Mouse (Mus musculus): ENCODE measurements at regions not wholly inside any gene's neighbourhood (a gene's known extent, or its start where the extent isn't known, plus 50 kb on each side); places are given as distances from the start of the nearest gene placed in this dataset.

GRCm38 (mm10) chr1:177597036-177597435, 132.6 kb upstream of the 1700016C15Rik start:
- TF ChIP-seq CTCF (IDR thresholded peaks at IDR 0.05; ENCODE audit: insufficient read depth, low read length) (no peak), POLR2A (IDR thresholded peaks at IDR 0.05; ENCODE audit: borderline replicate concordance, extremely low read depth, low read depth, low read length) (no peak)

Data from lung, adult 2 months (tissue).